Mouse (Mus musculus): ENCODE data around the gene Zfp697.
"Not testable (repeated sequence)": the region's sequence is repeated elsewhere in the genome, so short reads cannot be mapped to it uniquely, and the experiment has no call there.

The Zfp697 gene

DNA sequence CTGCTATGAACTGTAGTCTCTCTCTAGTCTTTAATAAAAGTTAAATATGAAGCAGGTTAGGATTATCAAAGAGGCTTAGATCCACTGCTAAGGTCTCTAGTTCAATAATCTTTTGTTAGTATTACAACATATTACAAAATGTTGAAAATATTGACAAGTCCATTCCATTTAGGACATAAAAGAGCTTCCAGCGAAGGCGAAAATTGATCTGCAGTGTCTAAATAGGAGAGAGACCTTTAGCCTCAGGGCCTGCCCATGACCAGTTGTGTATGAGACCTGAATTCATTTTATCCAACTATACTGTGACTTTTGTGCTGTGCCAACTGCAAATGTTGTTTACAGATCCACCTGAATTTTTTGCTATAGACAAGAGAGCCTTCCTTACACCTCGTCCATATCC is 247.4 kb downstream of the Zfp697 start:
- no peak for DNase-seq (ENCODE audit: low spot score in 2 of 2)

DNA sequence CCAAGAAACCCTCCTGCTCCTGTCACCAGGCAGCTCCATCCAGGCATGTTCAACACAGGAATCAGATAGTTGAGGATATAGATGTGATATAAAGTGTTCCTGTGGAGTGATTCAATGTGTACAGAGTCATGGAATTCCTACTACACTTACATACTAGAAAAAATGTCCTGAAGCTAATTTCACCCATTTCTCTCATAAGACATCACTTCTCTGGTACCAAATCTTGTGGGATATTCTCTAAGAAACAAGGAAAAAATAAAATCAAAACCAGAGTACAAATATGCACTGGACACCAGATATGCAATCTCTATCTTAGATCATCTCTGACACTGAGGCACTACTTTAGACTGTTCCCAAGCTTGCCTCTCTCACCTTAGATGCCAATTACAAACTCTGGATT is 247.9 kb downstream of the Zfp697 start, which contains the start of gene Hsd3b5:
Gene Hsd3b5, minus strand, starts transcription at position 101 of the 400 bp plus-strand sequence.
- no peak for DNase-seq (ENCODE audit: low spot score in 2 of 2)

DNA sequence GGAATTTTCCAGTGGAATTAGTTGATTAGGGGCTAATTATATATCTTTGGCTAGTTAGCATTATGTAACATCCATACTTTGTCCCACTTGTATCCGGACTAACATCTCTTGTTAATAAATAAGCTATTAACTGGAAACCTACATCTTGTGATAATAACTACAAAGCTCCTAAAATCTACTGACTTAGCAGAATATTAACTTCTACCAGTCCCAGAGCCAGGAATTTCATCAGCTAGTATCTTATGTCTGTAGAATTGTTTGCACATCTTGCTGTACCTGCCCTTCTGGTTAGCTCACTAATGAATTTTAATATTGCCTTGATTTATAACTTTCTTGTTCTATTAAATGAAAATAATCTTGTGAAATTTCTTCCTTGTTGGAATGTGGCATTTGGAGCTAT is 252.9 kb downstream of the Zfp697 start:
- no peak for DNase-seq (ENCODE audit: low spot score in 2 of 2)

DNA sequence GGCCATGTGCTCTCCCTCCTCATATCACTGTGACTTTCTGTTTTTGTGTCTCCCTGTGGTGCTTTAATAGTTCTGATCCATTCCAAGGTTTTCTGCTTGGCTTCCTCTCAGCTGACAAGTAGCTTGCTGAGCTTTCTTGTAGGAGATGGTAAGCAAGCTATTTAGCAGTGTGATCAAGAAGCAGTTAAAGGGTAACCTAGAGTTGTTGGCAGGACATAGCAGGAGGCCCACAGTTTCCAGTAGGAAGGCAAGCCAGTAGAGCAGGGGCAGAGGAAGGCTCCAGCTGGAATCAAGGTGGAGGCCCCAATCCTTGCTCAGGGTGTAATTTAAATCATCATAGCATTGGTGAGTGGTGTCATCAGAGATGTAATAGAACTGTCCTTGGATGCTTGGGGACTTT is 298.5 kb downstream of the Zfp697 start:
- no peak for DNase-seq (ENCODE audit: low spot score in 2 of 2)

DNA sequence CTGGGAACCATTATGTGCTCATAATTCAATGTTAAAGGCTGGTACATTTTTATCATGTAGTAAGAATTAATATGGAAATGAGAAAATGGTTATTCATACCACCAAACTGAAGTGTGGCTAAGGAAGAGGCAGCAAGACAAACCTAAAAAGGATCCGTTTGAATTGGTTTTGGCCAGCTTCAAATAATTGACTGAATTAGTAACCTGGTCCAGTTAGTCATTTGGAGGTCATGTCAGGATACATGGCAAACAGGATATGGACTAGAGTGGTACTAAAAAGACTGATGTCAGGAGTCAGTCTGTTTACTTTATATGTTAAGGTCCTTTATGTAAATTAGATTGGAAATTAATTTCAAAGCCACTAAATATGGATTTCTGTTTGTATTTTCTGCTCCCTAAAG is 300.1 kb downstream of the Zfp697 start:
- DNase-seq (ENCODE audit: low spot score in 2 of 2): no peak

DNA sequence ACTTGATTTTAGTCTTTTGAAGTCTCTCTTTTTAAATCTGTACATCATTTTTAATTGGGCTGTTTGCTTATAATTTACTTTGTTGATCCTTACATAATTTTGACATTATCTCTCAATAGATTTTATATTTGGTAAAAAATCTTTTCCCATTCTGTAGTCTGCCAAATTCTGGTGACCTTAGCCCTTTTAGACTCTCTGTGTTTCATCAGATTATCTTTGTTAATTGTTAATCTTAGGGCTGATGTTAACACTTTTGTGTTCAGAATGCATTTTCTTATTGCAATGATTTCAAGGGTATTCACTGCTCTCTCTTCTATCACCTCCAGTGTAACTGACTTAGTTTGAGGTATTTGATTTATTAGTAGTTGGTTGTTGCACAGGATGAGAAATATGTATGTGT is 338.5 kb downstream of the Zfp697 start:
- no peak for DNase-seq (ENCODE audit: low spot score in 2 of 2)

DNA sequence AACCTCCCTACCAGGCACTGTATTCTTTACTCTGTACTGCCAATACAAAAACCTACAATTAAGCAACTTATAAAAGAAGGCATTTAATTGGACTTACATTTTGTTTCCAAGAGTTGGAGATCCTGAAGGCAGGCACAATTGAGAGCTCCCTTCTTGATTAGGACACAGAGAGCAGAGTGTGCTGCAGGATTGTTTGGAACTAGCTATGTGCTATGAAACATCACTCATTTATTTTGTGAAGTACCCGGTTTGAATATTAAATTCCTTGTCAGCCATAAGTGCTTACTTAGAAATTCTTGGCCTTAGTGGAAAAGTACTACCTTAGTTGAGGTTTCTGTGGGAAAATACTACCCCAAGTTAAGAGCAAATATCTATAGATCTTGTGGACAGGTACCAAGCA is 342.1 kb downstream of the Zfp697 start, which contains the start of gene Hsd3b2:
Gene Hsd3b2, minus strand, starts transcription at position 168 of the 400 bp plus-strand sequence.
- no peak for DNase-seq (ENCODE audit: low spot score in 2 of 2)

DNA sequence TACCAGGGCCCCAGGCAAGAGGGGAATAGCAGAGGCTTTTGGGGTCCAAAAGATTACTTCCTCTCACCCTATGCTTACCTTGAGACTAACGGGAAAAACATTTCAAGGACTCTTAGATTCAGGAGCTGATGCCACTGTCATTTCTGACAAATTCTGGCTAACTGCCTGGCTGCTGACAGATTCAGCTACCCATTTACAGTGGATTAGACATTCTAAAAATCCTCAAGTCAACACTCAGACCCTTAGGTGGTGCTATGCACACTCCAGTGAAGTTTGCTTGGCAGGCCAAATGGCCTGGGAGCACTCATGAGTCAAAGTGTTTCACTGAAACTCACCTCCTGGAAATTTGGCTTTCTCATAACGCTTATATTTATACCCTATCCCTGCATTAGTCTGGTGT is 344.0 kb downstream of the Zfp697 start:
- DNase-seq (ENCODE audit: low spot score in 2 of 2): no peak

DNA sequence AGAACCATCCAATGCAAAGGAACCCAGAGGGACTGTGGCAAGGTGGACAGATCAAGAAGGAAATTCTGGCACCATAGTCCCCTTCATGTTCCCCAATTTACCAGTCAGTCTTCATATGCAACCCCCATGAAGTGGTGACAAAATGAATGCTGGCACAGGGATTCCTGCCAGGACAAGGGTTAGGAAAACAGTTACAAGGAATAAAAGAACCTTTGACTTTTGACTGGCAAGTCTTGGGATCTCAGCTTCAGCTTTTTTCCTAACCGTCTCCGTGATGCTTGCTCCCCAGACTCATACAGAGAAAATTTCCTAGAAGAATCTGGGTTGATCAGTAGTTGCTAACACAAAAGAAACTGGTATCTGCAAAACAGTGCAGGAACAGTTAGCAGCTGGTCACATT is 351.5 kb downstream of the Zfp697 start:
- no peak for DNase-seq (ENCODE audit: low spot score in 2 of 2)

DNA sequence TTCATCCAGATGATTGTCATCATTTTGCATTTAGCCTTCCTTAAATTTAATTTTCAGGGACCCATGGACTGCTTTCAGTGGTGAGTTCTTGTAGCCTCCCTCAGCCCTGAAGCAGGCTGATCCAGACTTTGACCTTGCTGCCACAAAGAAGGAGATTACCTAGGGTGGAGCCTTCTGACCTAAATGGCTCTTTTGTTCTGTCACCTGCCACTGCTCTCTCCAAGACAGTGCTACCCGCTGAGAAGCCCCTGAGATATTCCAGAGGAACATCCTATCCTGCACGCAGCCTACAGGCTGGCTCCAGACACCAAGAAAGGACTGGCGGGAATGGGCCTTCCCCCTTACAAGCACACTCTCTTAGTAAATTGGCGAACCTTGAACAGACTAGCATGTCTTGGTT is 352.1 kb downstream of the Zfp697 start:
- no peak for DNase-seq (ENCODE audit: low spot score in 2 of 2)

DNA sequence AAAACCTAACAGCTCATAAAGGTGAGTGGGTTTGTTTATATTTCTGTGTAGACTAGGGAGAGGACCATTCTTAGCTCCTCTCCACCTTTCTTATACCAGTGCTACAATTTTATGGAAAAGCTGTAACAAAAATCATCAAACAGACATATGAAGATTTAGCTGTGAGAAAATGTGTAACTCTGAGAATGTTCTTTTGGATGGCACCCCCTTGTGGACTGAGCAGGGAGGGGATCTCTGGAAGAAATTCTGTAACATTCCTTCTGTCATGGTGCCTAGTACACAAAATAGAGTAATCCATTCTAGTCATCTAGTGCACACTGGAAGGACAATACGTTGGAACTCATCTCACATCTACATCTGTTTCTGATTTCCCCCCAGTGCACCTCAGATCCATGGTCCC is 358.8 kb downstream of the Zfp697 start:
- DNase-seq (ENCODE audit: low spot score in 2 of 2): not testable (repeated sequence)

DNA sequence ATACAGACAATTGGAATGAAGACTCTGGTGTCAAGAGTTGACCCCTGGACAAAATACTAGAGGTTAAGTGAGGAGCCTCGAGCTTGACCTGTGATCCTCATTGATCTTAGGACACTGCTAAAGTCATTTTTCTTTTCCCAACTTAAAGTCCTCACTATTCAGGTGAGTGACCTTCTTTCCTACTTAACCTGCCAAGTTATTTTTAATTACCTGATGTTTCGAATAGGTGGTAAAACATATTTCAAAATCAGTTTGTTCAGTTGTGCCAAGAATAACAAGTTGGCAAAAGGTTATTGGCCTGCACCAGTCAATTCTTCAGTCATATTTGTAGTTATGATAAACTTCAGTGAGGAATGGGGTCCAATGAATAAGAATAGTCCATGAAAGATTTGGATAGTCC is 369.9 kb downstream of the Zfp697 start:
- DNase-seq (ENCODE audit: low spot score in 2 of 2): no peak

DNA sequence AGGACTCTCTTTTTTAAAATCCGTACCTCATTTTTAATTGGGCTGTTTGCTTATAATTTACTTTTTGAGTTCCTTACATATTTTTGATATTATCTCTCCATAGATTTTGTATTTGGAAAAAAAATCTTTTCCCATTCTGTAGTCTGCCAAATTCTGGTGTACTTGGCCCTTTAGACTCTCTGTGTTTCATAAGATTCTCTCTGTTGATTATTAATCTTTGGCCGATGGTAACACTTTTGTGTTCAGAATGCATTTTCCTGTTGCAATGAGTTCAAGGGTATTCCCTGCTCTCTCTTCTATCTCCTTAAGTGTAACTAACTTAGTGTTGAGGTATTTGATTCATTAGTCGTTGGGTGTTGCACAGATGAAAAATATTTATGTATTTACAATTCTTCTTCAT is 374.6 kb downstream of the Zfp697 start:
- no peak for DNase-seq (ENCODE audit: low spot score in 2 of 2)

DNA sequence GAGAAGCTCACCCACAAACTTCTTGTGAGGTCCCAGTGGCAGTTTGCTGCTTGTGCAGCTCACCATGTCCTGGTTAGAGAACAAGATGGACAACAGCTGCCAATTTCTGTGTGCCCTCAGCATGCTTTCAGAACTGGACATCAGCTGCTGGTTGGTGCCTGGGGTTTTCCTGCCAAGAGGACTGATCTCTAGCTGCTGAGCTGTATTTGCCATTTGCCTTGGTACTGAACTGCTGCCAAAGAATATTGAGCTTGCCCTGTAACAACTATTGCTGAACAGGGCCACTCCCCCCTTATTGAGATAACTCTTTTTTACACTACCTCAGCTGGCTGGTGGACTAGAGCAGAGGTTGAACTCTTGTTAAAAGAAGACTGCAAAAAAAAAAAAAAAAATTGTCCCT is 381.9 kb downstream of the Zfp697 start:
- DNase-seq (ENCODE audit: low spot score in 2 of 2): no peak

DNA sequence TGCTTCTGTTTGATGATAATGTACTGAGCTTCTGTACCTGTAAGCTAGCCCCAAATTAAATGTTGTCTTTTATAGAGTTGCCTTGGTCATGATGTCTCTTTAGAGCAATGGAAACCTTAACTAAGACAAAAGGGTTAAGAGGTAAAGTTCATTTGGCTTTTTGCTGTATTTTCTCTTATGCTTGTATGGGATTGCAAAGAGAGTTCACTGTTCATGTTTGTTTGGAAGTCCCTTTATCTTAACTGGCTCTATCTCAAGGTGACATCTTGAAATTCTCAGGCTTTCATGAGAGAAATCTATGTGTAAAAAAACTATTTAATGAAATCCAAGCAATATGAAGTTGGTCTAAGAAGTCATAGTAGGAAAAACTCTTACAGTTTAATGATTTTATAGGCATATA is 398.7 kb downstream of the Zfp697 start:
- DNase-seq (ENCODE audit: low spot score in 2 of 2): no peak

DNA sequence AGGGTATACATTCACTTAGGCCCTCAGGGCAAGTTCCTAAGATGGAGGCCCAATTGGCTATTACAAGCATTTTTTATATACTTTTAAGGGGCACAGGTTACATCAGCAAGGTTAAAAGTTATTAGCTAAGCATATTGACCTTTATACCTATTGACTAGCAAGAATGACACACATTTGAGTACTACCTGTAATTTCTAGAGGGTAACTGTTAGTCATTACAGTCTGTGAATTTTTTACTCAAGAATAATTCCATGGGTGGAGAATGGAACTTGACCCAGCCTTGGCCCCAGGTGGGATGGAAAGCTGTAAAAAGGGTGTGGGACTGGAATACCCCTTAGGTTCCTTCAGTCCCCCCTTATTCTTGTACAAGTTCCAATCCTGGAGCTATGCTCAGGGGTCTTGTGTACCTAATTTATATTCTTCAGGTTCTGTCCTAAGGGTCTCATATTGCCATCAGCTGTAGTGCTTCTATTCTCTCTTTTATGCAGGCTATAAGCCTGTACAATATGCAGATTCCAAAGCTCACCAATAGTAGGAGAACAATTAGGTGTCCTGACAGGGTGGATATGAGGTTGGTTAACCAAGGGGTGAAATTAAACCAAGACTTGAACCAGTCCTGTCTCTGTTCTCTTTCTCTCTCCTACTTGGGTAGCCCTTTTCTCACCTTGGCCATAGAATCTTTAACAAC is 400.1 kb downstream of the Zfp697 start:
- DNase-seq (ENCODE audit: low spot score in 2 of 2): no peak

DNA sequence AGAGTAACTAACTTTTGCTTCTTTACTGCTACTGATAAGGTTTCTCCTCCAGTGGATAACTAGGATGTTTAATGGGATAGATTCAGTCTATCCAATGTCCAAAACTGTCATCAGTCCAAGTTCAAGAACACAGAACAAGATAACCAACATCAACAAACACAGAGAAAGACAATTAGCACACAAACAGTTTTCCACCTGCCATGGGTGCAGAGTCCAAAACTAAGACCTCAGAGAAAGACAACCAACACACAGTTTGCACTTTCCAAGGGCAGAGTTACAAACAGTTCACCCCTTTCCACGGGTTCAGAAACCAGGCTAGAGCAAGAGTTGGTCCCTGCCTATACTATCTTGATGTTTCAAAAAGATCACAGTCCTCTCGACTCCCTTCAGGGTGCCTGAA is 404.3 kb downstream of the Zfp697 start:
- DNase-seq (ENCODE audit: low spot score in 2 of 2): no peak

All from urinary bladder, adult 18-20 months (tissue).